Mouse (Mus musculus) lung, postnatal 0 days (tissue): ENCODE data around the gene Efcab6. TPM values are rescaled to one million over a fixed set of nuclear protein-coding genes. Genes with fewer than 3 reads are reported as not detected.

Experiments used
- ATAC-seq: fragments of 200-750 bp; cut with Nextera tagmentation; 2 replicates; pipeline ENCODE4 v1.8.0; 2017; ENCODE audit warnings: moderate library complexity
- DNase-seq: peaks from one replicate; pipeline ENCODE4 v3.0.0-alpha.2; 2016; ENCODE audit warnings: low spot score
- H3K27ac ChIP-seq: fragments of 300-500 bp; sonication (generic); 2 replicates; pipeline ENCODE4 v1.5.1; 2014; ENCODE audit warnings: antibody characterized with exemption, mild to moderate bottlenecking, low read length, mixed read lengths
- H3K27me3 ChIP-seq: fragments of 300-500 bp; sonication (generic); replicated peaks from 2 replicates; pipeline ENCODE4 v1.6.1; 2014; ENCODE audit warnings: low read length, mixed read lengths; ENCODE audit not compliant: insufficient read depth
- H3K36me3 ChIP-seq: fragments of 300-500 bp; sonication (generic); 2 replicates; pipeline ENCODE4 v1.6.1; 2014; ENCODE audit warnings: low read length, mixed read lengths; ENCODE audit not compliant: insufficient read depth
- H3K4me1 ChIP-seq: fragments of 300-500 bp; sonication (generic); 2 replicates; pipeline ENCODE4 v1.6.1; 2014; ENCODE audit warnings: antibody characterized with exemption, low read depth, low read length, mixed read lengths; ENCODE audit not compliant: insufficient read depth
- H3K4me2 ChIP-seq: fragments of 300-500 bp; sonication (generic); replicated peaks from 2 replicates; pipeline ENCODE4 v1.6.1; 2014; ENCODE audit warnings: low read depth, mild to moderate bottlenecking, low read length, moderate library complexity, mixed read lengths
- H3K4me3 ChIP-seq: fragments of 300-500 bp; sonication (generic); 2 replicates; pipeline ENCODE4 v1.5.1; 2014; ENCODE audit warnings: low read depth, low read length
- H3K9ac ChIP-seq: fragments of 300-500 bp; sonication (generic); replicated peaks from 2 replicates; pipeline ENCODE4 v1.6.1; 2014; ENCODE audit warnings: low read depth, mild to moderate bottlenecking
- H3K9me3 ChIP-seq: fragments of 300-500 bp; sonication (generic); 2 replicates; pipeline ENCODE4 v1.6.1; 2016; ENCODE audit warnings: low read length, mixed read lengths
- CTCF ChIP-seq: IDR thresholded peaks from 2 replicates; pipeline ENCODE4 v1.5.1; 2016; ENCODE audit warnings: antibody characterized with exemption, mild to moderate bottlenecking
- EP300 ChIP-seq: IDR thresholded peaks from 2 replicates; pipeline ENCODE4 v1.6.1; 2016; ENCODE audit warnings: antibody characterized with exemption, mild to moderate bottlenecking, control low read depth
- WGBS: fragments of 180-500 bp; shearing (Covaris S2); extraction: QIAGEN DNeasy Blood & Tissue Kit; methylation state at CpG from one replicate; pipeline ENCODE4 v1.1.7; 2014; 5-methylcytosine and 5-hydroxymethylcytosine counted together
- polyA plus RNA-seq: library from polyadenylated mRNA; unstranded; fragments of >200 nt; fragmentation: Nextera tagmentation; extraction: Ambion mirVana; gene quantifications from 2 replicates; pipeline ENCODE4 v1.2.1, GENCODE M21; 2015

Efcab6 gene
- polyA plus RNA-seq, 1 experiment from 2014 or later = 0.63 TPM

GRCm38 (mm10) chr15:83991461-83991860 is 73.7 kb downstream of the Efcab6 start:
- ATAC-seq = peak; percentile 57; the same call in 1 of the 2 replicates
- no peaks in the 10 kb centered on the region for H3K36me3 ChIP-seq
- H3K9ac ChIP-seq = no peak overlapping the region
- no peaks in the 10 kb centered on the region; the same call in 1 of the 2 replicates for H3K4me1 ChIP-seq
- no peak overlapping the region for H3K27ac ChIP-seq
- TF ChIP-seq CTCF = no peak
- peak; percentile 46 for DNase-seq
- no peaks in the 10 kb centered on the region for H3K27me3 ChIP-seq
- H3K9me3 ChIP-seq = no peaks in the 10 kb centered on the region
- whole genome bisulfite sequencing = 11% methylated on average over 3 of the region's 3 CpGs
- no peak overlapping the region for H3K4me2 ChIP-seq
- H3K4me3 ChIP-seq = no peak overlapping the region

DNA sequence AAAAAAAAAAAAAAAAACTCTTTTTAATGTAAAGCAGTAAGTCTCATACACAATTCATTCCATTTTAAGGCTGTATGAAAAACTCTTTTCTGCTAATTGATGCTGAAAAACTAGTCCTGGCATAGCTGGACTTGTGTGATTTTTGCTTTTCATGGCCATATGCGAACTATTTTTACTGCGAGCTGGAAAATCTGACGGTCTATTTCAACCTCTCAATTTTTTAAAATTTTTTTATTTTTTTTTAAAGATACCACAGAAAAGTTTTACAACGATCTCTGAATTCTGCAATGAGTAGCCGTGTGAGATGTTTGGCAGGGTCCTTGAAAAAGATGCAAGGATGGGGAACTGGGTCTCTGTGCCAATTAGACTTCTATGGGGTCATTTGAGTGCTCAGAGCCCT is 75.9 kb downstream of the Efcab6 start:
- no peak for ATAC-seq
- Histone ChIP-seq H3K9me3 (no peaks in the 10 kb centered on the region), H3K4me2 (no peak overlapping the region), H3K4me3 (no peak overlapping the region), H3K9ac (no peak overlapping the region), H3K36me3 (no peaks in the 10 kb centered on the region), H3K27ac (no peak overlapping the region), H3K4me1 (no peaks in the 10 kb centered on the region), H3K27me3 (no peaks in the 10 kb centered on the region)
- no peak for DNase-seq
- 78% methylated on average over 5 of the region's 5 CpGs for WGBS
- TF ChIP-seq CTCF (no peak), EP300 (no peak)

DNA sequence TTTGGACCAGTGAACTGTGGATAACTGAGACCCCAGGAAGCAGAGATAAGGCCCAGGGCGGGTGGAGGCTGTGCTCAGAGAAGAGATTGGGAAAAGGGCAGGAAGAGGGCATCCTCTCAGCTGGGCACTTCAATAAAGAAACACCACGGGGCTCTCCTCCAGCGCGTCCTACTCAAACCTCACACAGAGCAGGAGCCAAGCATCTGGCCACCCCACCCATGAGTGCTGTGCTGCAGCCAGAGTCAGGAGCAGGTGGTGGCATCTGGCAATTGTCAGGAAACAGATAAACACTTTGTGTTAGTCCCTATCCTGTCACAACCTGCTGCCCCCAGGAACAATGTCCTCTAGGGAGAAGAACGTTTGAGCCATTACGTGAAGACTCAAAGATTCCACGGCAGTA is 77.1 kb downstream of the Efcab6 start:
- Histone ChIP-seq H3K9me3 (no peaks in the 10 kb centered on the region), H3K36me3 (no peaks in the 10 kb centered on the region), H3K27ac (no peak overlapping the region), H3K4me3 (no peak overlapping the region), H3K4me2 (no peak overlapping the region), H3K27me3 (no peaks in the 10 kb centered on the region), H3K4me1 (no peaks in the 10 kb centered on the region), H3K9ac (no peak overlapping the region)
- ATAC-seq = no peak
- TF ChIP-seq EP300 = no peak
- TF ChIP-seq CTCF = no peak
- 51% methylated on average over 7 of the region's 7 CpGs for WGBS
- DNase-seq = no peak

- H3K9me3 ChIP-seq = no peaks in the 10 kb centered on the region
- DNase-seq = no peak
- no peak overlapping the region for H3K9ac ChIP-seq
- no peak for ATAC-seq
- H3K27me3 ChIP-seq = no peaks in the 10 kb centered on the region
- TF ChIP-seq CTCF (no peak), EP300 (no peak)
- H3K4me3 ChIP-seq = no peak overlapping the region
- no peak overlapping the region for H3K27ac ChIP-seq
- WGBS = 62% methylated on average over 14 of the region's 14 CpGs
- no peaks in the 10 kb centered on the region for H3K36me3 ChIP-seq
- H3K4me1 ChIP-seq = no peaks in the 10 kb centered on the region
- H3K4me2 ChIP-seq = no peak overlapping the region
Measured at GRCm38 (mm10) chr15:83982186-83982936, 82.8 kb downstream of the Efcab6 start.

GRCm38 (mm10) chr15:83978865-83979264 is 86.3 kb downstream of the Efcab6 start:
- no peak overlapping the region for H3K4me3 ChIP-seq
- H3K4me1 ChIP-seq = no peaks in the 10 kb centered on the region
- no peaks in the 10 kb centered on the region for H3K9me3 ChIP-seq
- TF ChIP-seq EP300 (no peak), CTCF (no peak)
- H3K27me3 ChIP-seq = no peaks in the 10 kb centered on the region
- no peak for DNase-seq
- H3K9ac ChIP-seq = no peak overlapping the region
- 62% methylated on average over 6 of the region's 6 CpGs for WGBS
- ATAC-seq = no peak
- no peaks in the 10 kb centered on the region for H3K36me3 ChIP-seq
- no peak overlapping the region for H3K4me2 ChIP-seq
- H3K27ac ChIP-seq = no peak overlapping the region

- TF ChIP-seq EP300 (no peak), CTCF (no peak)
- H3K27me3 ChIP-seq = no peaks in the 10 kb centered on the region
- WGBS = 21% methylated on average over 5 of the region's 5 CpGs
- no peaks in the 10 kb centered on the region for H3K9me3 ChIP-seq
- ATAC-seq (peak; percentile 41; the same call in 1 of the 2 replicates), DNase-seq (peak; percentile 52)
- H3K4me2 ChIP-seq = no peak overlapping the region
- no peak overlapping the region for H3K4me3 ChIP-seq
- H3K36me3 ChIP-seq = no peaks in the 10 kb centered on the region
- H3K27ac ChIP-seq = no peak overlapping the region
- H3K9ac ChIP-seq = no peak overlapping the region
- H3K4me1 ChIP-seq = no peaks in the 10 kb centered on the region
Measured at GRCm38 (mm10) chr15:83977108-83977507, 88.1 kb downstream of the Efcab6 start.
